Mouse (Mus musculus) adrenal gland, adult 8-10 months (tissue): Measurements from ENCODE around the gene Ccnb1ip1. TPM values are rescaled to one million over a fixed set of nuclear protein-coding genes. Genes with fewer than 3 reads are reported as not detected.
A peak's percentile ranks its signal among the peaks of the same experiment; 100 is the strongest.
"Not testable (repeated sequence)": the region's sequence is repeated elsewhere in the genome, so short reads cannot be mapped to it uniquely, and the experiment has no call there.

Experiments
- DNase-seq: peaks from one replicate; pipeline ENCODE4 v3.0.0; 2022
- total RNA-seq, 4 experiments: library from RNA; stranded (reverse); gene quantifications; 2 replicates each; pipeline ENCODE4 v1.2.4; 2022

The Ccnb1ip1 gene
- 1 to 10 TPM in 1 of 4 experiments, under 1 TPM in 1, not detected in 2; 0.58 to 1.8 TPM for total RNA-seq

GRCm38 (mm10) chr14:50807487-50808072 lies at the start of gene Ccnb1ip1, which contains the start of gene Parp2:
Gene Ccnb1ip1 (minus strand): TSS chr14:50807732.
Gene Parp2 (plus strand): TSS chr14:50807841.
- peak; percentile 97 for DNase-seq

- no peak for DNase-seq
These were observed 48.3 kb upstream of the Ccnb1ip1 start for GRCm38 (mm10) chr14:50855788-50856187.

- DNase-seq: no peak
These were observed 29.7 kb upstream of the Ccnb1ip1 start for GRCm38 (mm10) chr14:50837236-50837635.

GRCm38 (mm10) chr14:50834435-50834834 lies 26.9 kb upstream of the Ccnb1ip1 start:
- DNase-seq: no peak

- peak; percentile 19 for DNase-seq
These were observed 26.4 kb upstream of the Ccnb1ip1 start for GRCm38 (mm10) chr14:50833964-50834363.

GRCm38 (mm10) chr14:50829878-50830277 lies 22.3 kb upstream of the Ccnb1ip1 start:
- DNase-seq: no peak

- no peak for DNase-seq
These were observed 19.0 kb upstream of the Ccnb1ip1 start for GRCm38 (mm10) chr14:50826579-50826978.

GRCm38 (mm10) chr14:50824219-50824618 lies 16.7 kb upstream of the Ccnb1ip1 start:
- no peak for DNase-seq

GRCm38 (mm10) chr14:50823240-50823639 lies 15.7 kb upstream of the Ccnb1ip1 start:
- no peak for DNase-seq

GRCm38 (mm10) chr14:50813060-50813459 lies 5.5 kb upstream of the Ccnb1ip1 start:
- DNase-seq: no peak

GRCm38 (mm10) chr14:50806469-50806868 lies 1.1 kb downstream of the Ccnb1ip1 start:
- DNase-seq: not testable (repeated sequence)

- DNase-seq: no peak
These were observed 2.8 kb downstream of the Ccnb1ip1 start for GRCm38 (mm10) chr14:50804683-50805082.

- no peak for DNase-seq
These were observed 4.5 kb downstream of the Ccnb1ip1 start for GRCm38 (mm10) chr14:50802843-50803562.

- DNase-seq: no peak
These were observed 5.1 kb downstream of the Ccnb1ip1 start for GRCm38 (mm10) chr14:50802441-50802840.

- no peak for DNase-seq
These were observed 7.9 kb downstream of the Ccnb1ip1 start for GRCm38 (mm10) chr14:50799502-50800259.

- no peak for DNase-seq
These were observed 9.0 kb downstream of the Ccnb1ip1 start for GRCm38 (mm10) chr14:50798512-50798911.

- no peak for DNase-seq
These were observed 11.1 kb downstream of the Ccnb1ip1 start for GRCm38 (mm10) chr14:50796464-50796863.

- DNase-seq: no peak
These were observed 11.6 kb downstream of the Ccnb1ip1 start for GRCm38 (mm10) chr14:50795965-50796364.

- DNase-seq: no peak
These were observed 12.1 kb downstream of the Ccnb1ip1 start for GRCm38 (mm10) chr14:50795261-50795935.

GRCm38 (mm10) chr14:50788157-50788556 lies 19.4 kb downstream of the Ccnb1ip1 start:
- no peak for DNase-seq

GRCm38 (mm10) chr14:50785251-50785637 lies 22.3 kb downstream of the Ccnb1ip1 start, which contains the start of gene Ttc5:
Gene Ttc5 (minus strand): TSS chr14:50785519.
- peak; percentile 77 for DNase-seq
